Mouse (Mus musculus) CH12.LX (cell line): Measurements from ENCODE around the gene Ubl3. TPM values are rescaled to one million over a fixed set of nuclear protein-coding genes. Genes with fewer than 3 reads are reported as not detected.
A peak's percentile ranks its signal among the peaks of the same experiment; 100 is the strongest.

Experiments
- DNase-seq: peaks from one replicate; pipeline ENCODE4 v3.0.0-alpha.2; 2013; ENCODE audit errors: extremely low read depth
- H3K27ac ChIP-seq: 2 replicates; pipeline ENCODE4 v1.5.1; 2012; ENCODE audit warnings: low read depth, mild to moderate bottlenecking, control low read depth, moderate library complexity; ENCODE audit not compliant: insufficient read depth
- H3K27me3 ChIP-seq: replicated peaks from 2 replicates; pipeline ENCODE3; 2012; ENCODE audit warnings: inconsistent platforms
- H3K36me3 ChIP-seq, 2 experiments: replicated peaks in 1 of 2; 2 replicates each; pipeline versions ENCODE3 to v1.6.1; 2012; ENCODE audit warnings: inconsistent platforms in 1 of 2, low read length in 1 of 2, mild to moderate bottlenecking in 1 of 2, mixed read lengths in 1 of 2, moderate library complexity in 1 of 2; ENCODE audit not compliant: control insufficient read depth in 1 of 2, insufficient read depth in 1 of 2
- H3K4me1 ChIP-seq, 2 experiments: 2 replicates each; pipeline ENCODE4 v1.6.1; 2012; ENCODE audit warnings: inconsistent platforms in 1 of 2, moderate library complexity in 1 of 2; ENCODE audit not compliant: insufficient read depth in 2 of 2, control insufficient read depth in 1 of 2
- H3K4me2 ChIP-seq: 2 replicates; pipeline ENCODE4 v1.6.1; 2012; ENCODE audit warnings: low read depth, mild to moderate bottlenecking, control low read depth; ENCODE audit not compliant: poor library complexity, insufficient read depth, severe bottlenecking
- H3K4me3 ChIP-seq, 3 experiments: fragments of 150-350 bp in 1 of 3; sonication (generic) in 1 of 3; replicated peaks in 1 of 3; 2 replicates each; pipeline versions ENCODE3 to v1.5.1; 2011 to 2012; ENCODE audit warnings: low read depth in 2 of 3, low read length in 2 of 3, mild to moderate bottlenecking in 2 of 3, moderate library complexity in 2 of 3, control low read depth in 1 of 3, improper control_type of control experiment in 1 of 3, inconsistent platforms in 1 of 3, mixed read lengths in 1 of 3; ENCODE audit not compliant: poor library complexity in 1 of 3
- H3K79me2 ChIP-seq: replicated peaks from 2 replicates; pipeline ENCODE4 v1.6.1; 2012; ENCODE audit warnings: mild to moderate bottlenecking, moderate library complexity; ENCODE audit not compliant: control insufficient read depth, poor library complexity, insufficient read depth, severe bottlenecking; ENCODE audit errors: extremely low read depth
- H3K9ac ChIP-seq: 2 replicates; pipeline ENCODE4 v1.6.1; 2012; ENCODE audit warnings: low read depth, mild to moderate bottlenecking, control low read depth, moderate library complexity; ENCODE audit not compliant: insufficient read depth
- H3K9me3 ChIP-seq: replicated peaks from 2 replicates; pipeline ENCODE3; 2012; ENCODE audit warnings: low read length, inconsistent platforms, mixed read lengths
- BHLHE40 ChIP-seq: IDR thresholded peaks from 2 replicates; pipeline ENCODE4 v1.6.1; 2011; ENCODE audit warnings: mild to moderate bottlenecking, low read depth, low read length, improper control_type of control experiment
- CHD1 ChIP-seq: IDR thresholded peaks from 2 replicates; pipeline ENCODE4 v1.6.1; 2012; ENCODE audit warnings: low read depth, low read length, improper control_type of control experiment, inconsistent platforms
- CHD2 ChIP-seq: IDR thresholded peaks from 2 replicates; pipeline ENCODE4 v1.6.1; 2011; ENCODE audit warnings: low read length, improper control_type of control experiment
- CTCF ChIP-seq, 2 experiments: IDR thresholded peaks in 1 of 2; conservative IDR thresholded peaks in 1 of 2; 2 replicates each; pipeline ENCODE4 v1.5.1; 2011 to 2012; ENCODE audit warnings: low read depth in 2 of 2, low read length in 2 of 2, improper control_type of control experiment in 1 of 2, inconsistent platforms in 1 of 2, mild to moderate bottlenecking in 1 of 2, moderate library complexity in 1 of 2
- ELF1 ChIP-seq: IDR thresholded peaks from 2 replicates; pipeline ENCODE4 v1.6.1; 2014; ENCODE audit warnings: low read depth, mild to moderate bottlenecking, inconsistent platforms, low read length, improper control_type of control experiment
- MEF2A ChIP-seq: IDR thresholded peaks from 2 replicates; pipeline ENCODE4 v1.6.1; 2014; ENCODE audit warnings: low read depth, mild to moderate bottlenecking, inconsistent platforms, low read length, improper control_type of control experiment, borderline replicate concordance
- MXI1 ChIP-seq: IDR thresholded peaks from 2 replicates; pipeline ENCODE4 v1.6.1; 2011; ENCODE audit warnings: mild to moderate bottlenecking, low read depth, low read length, improper control_type of control experiment
- MYC ChIP-seq: IDR thresholded peaks from 2 replicates; pipeline ENCODE4 v1.6.1; 2011; ENCODE audit warnings: low read depth, mild to moderate bottlenecking, improper control_type of control experiment, low read length
- PAX5 ChIP-seq: IDR thresholded peaks from 2 replicates; pipeline ENCODE4 v1.6.1; 2012; ENCODE audit warnings: low read length, inconsistent platforms, mixed read lengths
- RCOR1 ChIP-seq: conservative IDR thresholded peaks from 2 replicates; pipeline ENCODE4 v1.6.1; 2012; ENCODE audit warnings: low read depth, mild to moderate bottlenecking, inconsistent platforms, low read length, improper control_type of control experiment
- SIN3A ChIP-seq: IDR thresholded peaks from 2 replicates; pipeline ENCODE4 v1.6.1; 2012; ENCODE audit warnings: low read length, improper control_type of control experiment, inconsistent platforms
- SMC3 ChIP-seq: IDR thresholded peaks from 2 replicates; pipeline ENCODE4 v1.6.1; 2011; ENCODE audit warnings: low read depth, low read length, improper control_type of control experiment
- TCF12 ChIP-seq: IDR thresholded peaks from 2 replicates; pipeline ENCODE4 v1.6.1; 2014; ENCODE audit warnings: low read depth, mild to moderate bottlenecking, inconsistent platforms, low read length, improper control_type of control experiment
- dilution Hi-C: fragments of 300-500 bp; cut with MboI; formaldehyde crosslinking; loops from 2 replicates; pipeline ENCODE4 v1.14.3; 2020; ENCODE audit warnings: low sequenced_read_pairs; ENCODE audit not compliant: extremely low pct_unique_long_range_greater_than_20kb, extremely low pct_ligation_motif_present
- in situ Hi-C: fragments of 300-500 bp; cut with MboI; formaldehyde crosslinking; loops from 3 replicates; pipeline ENCODE4 v1.14.3; 2019; ENCODE audit warnings: low sequenced_read_pairs, low pct_ligation_motif_present, low pct_unique_long_range_greater_than_20kb, mixed read lengths
- polyA plus RNA-seq: library from polyadenylated mRNA; unstranded; fragments of >175 nt; gene quantifications from 2 replicates; pipeline ENCODE4 v1.2.1, GENCODE M21; 2012; ENCODE audit warnings: low read depth; ENCODE audit not compliant: insufficient read length
- total RNA-seq, 2 experiments: library from RNA; depleted of rRNA; stranded (reverse); fragments of 300-350 nt in 1 of 2; fragments of >200 nt in 1 of 2; gene quantifications; 2 replicates each; pipeline ENCODE4 v1.2.3; 2012 to 2014

Ubl3 gene
- total and polyA plus RNA-seq, 3 experiments: 46.9 to 83.3 (median 81.8) TPM

DNA sequence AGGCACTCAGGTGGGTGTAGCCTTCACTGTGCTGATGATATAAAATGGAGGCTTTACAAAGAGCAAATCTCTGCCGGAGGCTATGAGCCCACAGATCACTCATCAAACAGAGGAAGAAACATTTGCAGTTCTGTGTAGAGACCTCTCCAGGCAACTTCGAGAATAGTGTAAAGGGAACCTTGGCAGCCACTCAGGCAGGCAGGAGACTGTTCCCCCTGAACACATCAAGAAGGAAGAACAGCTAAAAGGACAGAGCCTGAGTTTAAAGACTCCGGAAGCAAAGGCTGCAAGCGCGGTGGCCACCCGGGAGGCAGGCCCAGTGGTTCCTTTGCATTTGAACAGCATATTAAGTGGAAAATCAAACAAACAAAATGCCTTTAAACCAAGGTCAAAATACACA lies 2.2 kb downstream of the Ubl3 start:
- dilution Hi-C loops: no loop called here
- Histone ChIP-seq H3K36me3 (peaks cover 0 to 4% of the 10 kb centered on the region in 2 experiments), H3K4me1 (peaks cover 29 to 66% of the 10 kb centered on the region in 2 experiments), H3K4me2 (peak overlapping the region; percentile 91), H3K27me3 (no peaks in the 10 kb centered on the region), H3K79me2 (peaks cover 56% of the 10 kb centered on the region), H3K27ac (0 out of 2 replicates have a peak overlapping the region, but pooled peaks have one; percentile 42), H3K9me3 (no peaks in the 10 kb centered on the region), H3K9ac (peak overlapping the region; percentile 73), H3K4me3 (peak overlapping the region; percentile 70 to 78 (median 71))
- peak; percentile 37 for DNase-seq
- in situ Hi-C loops: loop anchor here (10.0 kb wide), 1 partner anchor 54 kb away; no protein-coding TSS in a partner anchor
- TF ChIP-seq SMC3 (no peak), ELF1 (peak; percentile 25; the same call in 1 of the 2 replicates)

GRCm38 (mm10) chr5:148549307-148549706 lies 3.3 kb downstream of the Ubl3 start:
- in situ Hi-C loops (no loop called here), dilution Hi-C loops (no loop called here)
- Histone ChIP-seq H3K9me3 (no peaks in the 10 kb centered on the region), H3K79me2 (peaks cover 64% of the 10 kb centered on the region), H3K9ac (no peak overlapping the region; the same call in 1 of the 2 replicates), H3K27ac (no peak overlapping the region), H3K27me3 (no peaks in the 10 kb centered on the region), H3K4me3 (peak overlapping the region in 2 of 3 experiments; percentile 70 to 78), H3K36me3 (peaks cover 0 to 9% of the 10 kb centered on the region in 2 experiments), H3K4me1 (peaks cover 24 to 64% of the 10 kb centered on the region in 2 experiments), H3K4me2 (peak overlapping the region; percentile 91)
- DNase-seq: no peak
- TF ChIP-seq CHD1 (no peak), TCF12 (no peak), CTCF (conservative IDR thresholded peaks at IDR 0.05 in 1 of 2, IDR thresholded peaks at IDR 0.05 in 1 of 2; ENCODE audit: low read depth in 2 of 2, low read length in 2 of 2) (no peak), PAX5 (no peak), MEF2A (no peak), MXI1 (no peak), SIN3A (no peak), MYC (no peak), RCOR1 (no peak)

GRCm38 (mm10) chr5:148548568-148548967 lies 4.0 kb downstream of the Ubl3 start:
- in situ Hi-C loops (no loop called here), dilution Hi-C loops (no loop called here)
- Histone ChIP-seq H3K9me3 (no peaks in the 10 kb centered on the region), H3K4me2 (no peak overlapping the region; the same call in 1 of the 2 replicates), H3K4me3 (peak overlapping the region in 1 of 3 experiments; percentile 14), H3K9ac (no peak overlapping the region), H3K36me3 (peaks cover 0 to 10% of the 10 kb centered on the region in 2 experiments), H3K27ac (no peak overlapping the region), H3K79me2 (peaks cover 72% of the 10 kb centered on the region), H3K4me1 (peaks cover 19 to 64% of the 10 kb centered on the region in 2 experiments), H3K27me3 (no peaks in the 10 kb centered on the region)
- no peak for TF ChIP-seq CHD2
- TF ChIP-seq BHLHE40: peak; percentile 21; the same call in 1 of the 2 replicates
- no peak for TF ChIP-seq TCF12
- no peak for DNase-seq
